Mouse (Mus musculus) midbrain, postnatal 0 days (tissue): ENCODE data around the gene Cep131. TPM values are rescaled to one million over a fixed set of nuclear protein-coding genes. Genes with fewer than 3 reads are reported as not detected.

Experiments
- ATAC-seq: fragments of 200-750 bp; cut with Nextera tagmentation; 2 replicates; pipeline ENCODE4 v1.8.0; 2017; ENCODE audit warnings: moderate number of reproducible peaks, mild to moderate bottlenecking, moderate TSS enrichment, moderate library complexity; ENCODE audit not compliant: low FRiP score
- DNase-seq: peaks from one replicate; pipeline ENCODE4 v3.0.0-alpha.2; 2015; ENCODE audit warnings: low spot score
- H3K27ac ChIP-seq: fragments of 300-500 bp; sonication (generic); 2 replicates; pipeline ENCODE4 v1.5.1; 2014; ENCODE audit warnings: low read depth, mild to moderate bottlenecking, low read length, mixed read lengths
- H3K27me3 ChIP-seq: fragments of 300-500 bp; sonication (generic); 2 replicates; pipeline ENCODE4 v1.6.1; 2014; ENCODE audit warnings: low read length, control low read depth, mixed read lengths; ENCODE audit not compliant: insufficient read depth
- H3K36me3 ChIP-seq: fragments of 300-500 bp; sonication (generic); 2 replicates; pipeline ENCODE4 v1.6.1; 2014; ENCODE audit warnings: low read length, control low read depth, mixed read lengths; ENCODE audit not compliant: insufficient read depth
- H3K4me1 ChIP-seq: fragments of 300-500 bp; sonication (generic); 2 replicates; pipeline ENCODE4 v1.6.1; 2014; ENCODE audit warnings: mild to moderate bottlenecking, control low read depth, antibody characterized with exemption, low read length, mixed read lengths; ENCODE audit not compliant: insufficient read depth
- H3K4me2 ChIP-seq: fragments of 300-500 bp; sonication (generic); 2 replicates; pipeline ENCODE4 v1.6.1; 2014; ENCODE audit warnings: low read depth, mild to moderate bottlenecking, low read length, mixed read lengths; ENCODE audit not compliant: poor library complexity, severe bottlenecking
- H3K4me3 ChIP-seq: fragments of 300-500 bp; sonication (generic); 2 replicates; pipeline ENCODE4 v1.5.1; 2014; ENCODE audit warnings: low read depth, mild to moderate bottlenecking, low read length, moderate library complexity
- H3K9ac ChIP-seq: fragments of 300-500 bp; sonication (generic); replicated peaks from 2 replicates; pipeline ENCODE4 v1.6.1; 2014; ENCODE audit warnings: mild to moderate bottlenecking, low read length, moderate library complexity, mixed read lengths; ENCODE audit not compliant: poor library complexity, severe bottlenecking
- H3K9me3 ChIP-seq: fragments of 300-500 bp; sonication (generic); 2 replicates; pipeline ENCODE4 v1.6.1; 2016; ENCODE audit warnings: low read length, control low read depth
- CTCF ChIP-seq: IDR thresholded peaks from 2 replicates; pipeline ENCODE4 v1.5.1; 2016; ENCODE audit warnings: antibody characterized with exemption, mild to moderate bottlenecking
- WGBS: fragments of 180-500 bp; shearing (Covaris S2); extraction: QIAGEN DNeasy Blood & Tissue Kit; methylation state at CpG from one replicate; pipeline ENCODE4 v1.1.7; 2014; 5-methylcytosine and 5-hydroxymethylcytosine counted together
- polyA plus RNA-seq: library from polyadenylated mRNA; unstranded; fragments of >200 nt; fragmentation: Nextera tagmentation; extraction: Ambion mirVana; gene quantifications from 2 replicates; pipeline ENCODE4 v1.2.1, GENCODE M21; 2015
- total RNA-seq: library from RNA; depleted of rRNA; stranded (reverse); fragments of >200 nt; gene quantifications from 2 replicates; pipeline ENCODE4 v1.2.3, GENCODE M21; 2014

The Cep131 gene
- total and polyA plus RNA-seq, 2 experiments from 2014 or later, result 19.0 to 27.7 TPM

GRCm38 (mm10) chr11:120103431-120103997, 16.9 kb upstream of the Cep131 start:
- no peak for ATAC-seq
- H3K27ac ChIP-seq, result no peak overlapping the region
- H3K4me2 ChIP-seq, result no peak overlapping the region
- H3K36me3 ChIP-seq, result peaks cover 33% of the 10 kb centered on the region
- H3K9me3 ChIP-seq, result no peaks in the 10 kb centered on the region
- WGBS, result 95% methylated on average over 3 of the region's 3 CpGs
- H3K4me1 ChIP-seq, result peaks cover 7% of the 10 kb centered on the region; the same call in 1 of the 2 replicates
- TF ChIP-seq CTCF, result no peak
- no peak for DNase-seq
- no peaks in the 10 kb centered on the region for H3K27me3 ChIP-seq
- no peak overlapping the region for H3K4me3 ChIP-seq
- H3K9ac ChIP-seq, result no peak overlapping the region

- DNase-seq, result peak; percentile 84
- WGBS, result 1% methylated on average over 3 of the region's 3 CpGs
- Histone ChIP-seq H3K9ac (no peak overlapping the region), H3K27ac (peak overlapping the region; percentile 67), H3K9me3 (no peaks in the 10 kb centered on the region), H3K36me3 (peaks cover 29% of the 10 kb centered on the region), H3K27me3 (no peaks in the 10 kb centered on the region), H3K4me2 (no peak overlapping the region), H3K4me1 (peaks cover 13% of the 10 kb centered on the region; the same call in 1 of the 2 replicates), H3K4me3 (no peak overlapping the region)
- TF ChIP-seq CTCF, result peak; percentile 93
- ATAC-seq, result no peak
Measured at GRCm38 (mm10) chr11:120101036-120101435, 14.4 kb upstream of the Cep131 start.

- under 1% methylated on average over 77 of the region's 77 CpGs for WGBS
- peak within 1 kb of the TSS; percentile 80 for H3K9ac ChIP-seq
- H3K27me3 ChIP-seq, result no peaks in the 10 kb centered on the region
- peak within 1 kb of the TSS; percentile 96 for H3K4me2 ChIP-seq
- ATAC-seq (peak; percentile 97), DNase-seq (peak; percentile 98)
- TF ChIP-seq CTCF, result peak; percentile 1; the same call in 1 of the 2 replicates
- no peaks in the 10 kb centered on the region for H3K9me3 ChIP-seq
- H3K36me3 ChIP-seq, result peaks cover 20% of the 10 kb centered on the region
- H3K27ac ChIP-seq, result peak within 1 kb of the TSS; percentile 89
- H3K4me3 ChIP-seq, result peak within 1 kb of the TSS; percentile 72
- H3K4me1 ChIP-seq, result peaks cover 13% of the 10 kb centered on the region; the same call in 1 of the 2 replicates
Measured at GRCm38 (mm10) chr11:120098588-120099511, 12.2 kb upstream of the Cep131 start, which contains the start of the genes Tepsin and Ndufaf8. Tepsin (minus strand) TSS chr11:120098731. Ndufaf8 (plus strand) TSS chr11:120098928.

GRCm38 (mm10) chr11:120092817-120093591, 6.4 kb upstream of the Cep131 start:
- no peak overlapping the region for H3K9ac ChIP-seq
- 82% methylated on average over 23 of the region's 23 CpGs for WGBS
- H3K36me3 ChIP-seq, result peaks cover 49% of the 10 kb centered on the region
- H3K4me2 ChIP-seq, result no peak overlapping the region
- 0 out of 2 replicates have a peak, but pooled peaks have one; percentile 10 for TF ChIP-seq CTCF
- no peak overlapping the region for H3K4me3 ChIP-seq
- peaks cover 6% of the 10 kb centered on the region; the same call in 1 of the 2 replicates for H3K4me1 ChIP-seq
- H3K9me3 ChIP-seq, result no peaks in the 10 kb centered on the region
- DNase-seq, result no peak
- no peak overlapping the region for H3K27ac ChIP-seq
- no peak for ATAC-seq
- no peaks in the 10 kb centered on the region for H3K27me3 ChIP-seq

- ATAC-seq, result no peak
- H3K4me1 ChIP-seq, result peaks cover 3% of the 10 kb centered on the region
- WGBS, result 95% methylated on average over 4 of the region's 4 CpGs
- no peak overlapping the region for H3K27ac ChIP-seq
- no peak overlapping the region for H3K9ac ChIP-seq
- no peak for DNase-seq
- no peak overlapping the region for H3K4me3 ChIP-seq
- H3K36me3 ChIP-seq, result peaks cover 41% of the 10 kb centered on the region
- no peaks in the 10 kb centered on the region for H3K9me3 ChIP-seq
- no peak for TF ChIP-seq CTCF
- H3K4me2 ChIP-seq, result no peak overlapping the region
- H3K27me3 ChIP-seq, result no peaks in the 10 kb centered on the region
Measured at GRCm38 (mm10) chr11:120090661-120091060, 4.0 kb upstream of the Cep131 start.
